Mouse (Mus musculus): ENCODE measurements around the gene Ppm1n. TPM values are rescaled to one million over a fixed set of nuclear protein-coding genes. Genes with fewer than 3 reads are reported as not detected.
A peak's percentile ranks its signal among the peaks of the same experiment; 100 is the strongest.

Gene Ppm1n
- total RNA-seq (2021) = under 1 TPM in 1 of 2 experiments, not detected in 1; 0.30 TPM
- long read RNA-seq, experiment 1 = 0 reads
- long read RNA-seq, experiment 2 = 0 reads

DNA sequence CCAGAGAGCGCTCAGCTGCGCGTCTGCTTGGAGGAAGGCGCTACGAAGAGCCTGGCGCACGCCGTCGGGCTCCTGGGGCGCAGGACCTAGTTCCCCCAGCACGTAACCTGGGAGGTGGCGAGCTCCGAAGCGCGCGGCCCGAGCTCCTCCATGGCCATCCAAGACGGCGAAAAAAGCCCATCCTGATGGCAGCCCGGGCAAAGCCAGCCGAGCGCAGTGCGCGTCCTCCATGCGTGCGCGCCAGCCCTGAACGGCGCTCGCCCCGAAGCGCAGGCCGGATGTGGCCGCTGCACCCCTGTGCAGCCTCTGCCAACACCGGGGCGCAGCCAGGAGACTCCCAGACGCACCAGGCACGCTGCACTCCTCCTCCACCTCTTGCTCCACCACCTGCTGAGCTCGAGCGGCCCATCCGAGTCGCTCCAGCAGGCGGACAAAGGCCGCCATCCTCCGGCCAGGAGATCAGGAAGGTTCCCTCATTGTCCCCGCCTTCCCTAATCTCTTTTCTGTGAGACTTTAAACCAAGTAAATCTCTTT, at the start of gene Ppm1n:
Gene Ppm1n, minus strand, starts transcription at position 484 of the 534 bp plus-strand sequence.
- no peak for DNase-seq

DNA sequence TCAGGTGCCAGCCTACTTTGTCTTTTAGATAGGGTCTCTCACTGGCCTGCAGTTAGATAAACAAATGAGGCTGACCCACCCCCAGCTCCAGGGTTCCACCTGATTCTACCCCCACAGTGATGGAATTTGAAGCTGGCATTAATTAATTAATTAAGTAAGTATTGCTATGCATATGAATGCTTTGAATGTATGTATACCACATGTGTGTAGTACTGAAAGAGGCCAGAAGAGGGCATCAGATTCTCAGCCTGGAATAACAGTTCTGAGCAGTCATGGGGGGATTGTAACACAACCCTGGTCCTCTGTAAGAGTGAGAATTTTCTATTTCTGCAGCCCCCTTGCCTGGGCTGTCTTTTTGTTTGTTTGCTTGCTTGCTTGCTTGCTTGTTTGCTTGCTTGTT, 48.6 kb upstream of the Ppm1n start:
- DNase-seq = no peak

DNA sequence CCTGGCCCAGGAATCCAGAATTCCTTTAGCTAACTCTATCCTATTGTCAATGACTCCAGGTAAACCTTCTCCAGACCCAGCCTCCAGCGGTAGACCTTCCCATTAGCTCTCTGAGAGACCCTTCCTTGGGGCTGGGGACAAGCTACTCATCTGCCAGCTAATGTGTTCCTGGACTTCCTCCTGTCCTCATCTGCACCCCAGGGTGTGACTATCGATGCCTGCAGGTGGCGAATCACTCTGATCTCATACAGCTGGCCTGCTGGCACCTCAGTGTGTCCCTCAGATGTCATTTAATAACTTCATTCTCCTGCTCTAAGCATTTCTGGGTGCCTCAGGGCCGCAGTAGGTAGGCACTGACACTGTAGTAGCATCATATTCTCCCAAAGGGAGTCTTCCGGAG, 47.9 kb upstream of the Ppm1n start:
- no peak for DNase-seq

DNA sequence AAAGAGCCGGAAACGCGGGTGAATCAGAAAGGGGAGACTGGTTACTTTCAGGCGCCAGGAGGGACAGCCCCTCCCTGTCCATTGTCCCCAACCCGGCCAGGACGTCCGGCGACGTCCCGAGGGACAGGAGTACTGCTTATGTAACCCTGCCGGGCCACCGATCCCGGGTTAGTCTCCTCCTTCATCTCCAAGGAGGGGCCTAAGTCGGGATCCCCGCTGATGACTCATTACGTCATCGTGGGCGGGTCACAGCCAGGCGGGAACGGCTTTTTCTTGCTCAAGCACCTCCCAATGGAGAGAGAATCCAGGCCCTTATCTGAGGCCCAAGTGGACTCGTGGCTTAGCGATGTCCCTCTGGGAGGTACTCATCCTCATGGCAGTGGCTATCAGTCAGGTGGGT, 47.3 kb upstream of the Ppm1n start:
- DNase-seq = peak; percentile 93

DNA sequence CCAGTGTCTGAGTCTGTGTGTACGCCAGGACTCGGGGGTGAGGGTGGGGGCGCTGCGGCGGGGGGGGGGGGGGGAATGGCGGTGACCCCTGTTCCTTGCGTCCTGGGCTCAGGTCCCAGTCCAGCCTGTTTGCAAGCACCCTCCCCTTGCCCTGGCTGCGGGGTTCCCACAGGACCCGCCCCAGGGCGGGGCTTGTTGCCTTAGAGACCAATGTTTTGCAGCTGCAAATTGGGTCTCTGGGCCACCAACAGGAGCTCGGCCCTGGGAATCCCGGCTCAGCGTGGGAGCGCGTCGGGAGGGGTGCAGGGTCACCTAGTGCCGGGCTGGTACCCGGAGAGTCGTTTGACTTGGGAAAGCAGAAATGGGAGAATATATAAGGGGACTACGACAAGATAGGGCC, 46.5 kb upstream of the Ppm1n start:
- peak; percentile 94 for DNase-seq

DNA sequence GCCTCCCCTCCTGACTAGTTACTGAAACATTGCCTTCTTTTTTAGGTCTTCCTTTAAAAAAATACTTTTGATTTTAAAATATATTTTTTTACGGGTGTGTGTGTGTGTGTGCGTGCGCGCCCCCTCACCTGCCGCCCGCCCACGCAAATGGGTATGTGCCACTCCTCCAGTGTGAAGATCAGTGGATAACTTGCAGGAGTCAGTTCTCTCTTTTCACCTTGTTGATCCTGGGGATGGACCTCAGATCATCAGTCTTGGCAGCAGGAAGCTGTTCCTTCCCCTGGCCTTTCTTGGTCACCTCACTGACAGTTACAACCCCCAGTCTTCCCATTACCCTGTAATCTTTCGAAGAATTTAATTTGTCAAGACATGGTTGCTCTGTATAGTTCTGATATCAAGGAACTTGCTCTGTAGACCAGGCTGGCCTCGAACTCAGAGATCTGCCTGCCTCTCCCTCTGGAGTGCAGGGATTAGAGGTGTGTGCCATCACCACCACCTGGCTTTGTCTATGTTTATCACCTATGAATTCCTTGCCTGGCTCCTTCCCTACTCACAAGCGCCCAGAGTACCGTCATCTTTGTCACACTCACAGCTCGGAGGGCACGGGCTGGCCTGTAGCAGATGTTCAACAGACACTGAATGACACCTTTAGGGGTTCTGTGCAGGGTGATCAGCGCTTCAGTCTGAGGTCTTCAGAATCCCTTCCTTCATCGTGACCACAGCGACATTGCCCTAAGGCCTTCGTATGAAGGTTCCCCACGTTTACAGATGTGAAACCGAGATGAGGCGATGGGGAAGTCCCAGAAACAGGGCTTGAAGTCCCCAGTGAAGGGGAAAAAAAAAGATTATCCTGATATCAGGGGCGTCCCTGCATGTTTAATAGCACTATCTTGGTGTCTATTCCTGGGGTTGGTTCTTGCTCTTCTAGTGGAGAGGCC, 45.7 kb upstream of the Ppm1n start:
- DNase-seq = no peak

DNA sequence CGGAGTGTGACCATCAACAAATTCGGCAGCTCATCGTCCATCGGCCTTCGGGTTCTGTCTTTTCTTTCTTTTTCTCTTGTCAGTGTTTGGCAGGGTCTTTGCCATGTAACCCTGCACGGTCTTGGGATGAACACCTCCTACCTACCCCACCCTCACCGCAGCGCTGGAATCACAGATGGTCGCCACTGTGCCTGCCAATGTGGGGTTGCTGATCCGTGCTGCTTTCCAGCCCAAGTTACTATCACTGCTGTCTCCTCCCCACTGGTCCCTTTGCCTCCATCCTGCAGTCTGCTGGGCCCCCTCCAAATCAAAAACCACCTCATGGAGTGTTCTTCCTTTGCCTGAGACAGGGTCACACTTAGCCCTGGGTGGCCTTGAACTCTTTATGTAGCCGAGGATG, 44.4 kb upstream of the Ppm1n start:
- DNase-seq = no peak

DNA sequence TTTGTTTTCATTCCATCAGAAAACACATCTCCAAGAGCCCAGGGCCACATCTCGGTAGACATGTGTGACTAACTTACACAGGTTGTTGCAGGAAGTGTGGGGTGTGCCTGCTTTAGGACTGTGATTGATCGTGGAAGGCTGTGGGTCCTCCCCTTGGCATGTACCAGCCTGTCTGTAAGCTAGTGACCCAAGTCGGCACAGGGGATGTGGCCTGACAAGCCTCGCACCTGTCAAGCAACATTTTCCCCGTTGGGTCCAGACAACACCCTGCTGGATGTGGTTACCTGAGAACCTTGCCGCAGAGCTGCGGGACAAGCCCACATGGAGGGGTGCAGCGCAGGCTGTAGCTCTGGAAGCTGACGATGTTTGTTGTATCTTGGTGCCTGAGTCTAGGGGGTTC, 42.6 kb upstream of the Ppm1n start:
- no peak for DNase-seq

DNA sequence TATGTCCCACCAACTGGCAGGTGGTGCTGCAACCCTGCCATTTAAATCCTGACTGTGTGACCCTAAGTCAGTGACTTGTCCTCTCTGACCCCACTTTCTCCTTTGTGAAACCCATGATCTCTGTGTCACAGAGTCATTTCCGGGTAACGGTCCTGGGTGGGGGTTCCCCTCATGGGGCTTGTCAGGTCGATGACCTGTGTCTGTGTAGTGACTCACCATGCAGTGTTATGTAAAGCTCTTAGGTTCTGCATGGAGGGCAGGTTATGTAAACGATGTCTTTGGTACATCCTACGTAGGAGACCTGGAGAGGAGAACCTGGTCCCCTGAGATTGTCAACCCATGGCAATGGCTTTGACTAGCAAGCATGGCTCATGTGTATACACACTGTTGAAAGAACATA, 41.6 kb upstream of the Ppm1n start:
- DNase-seq = no peak

DNA sequence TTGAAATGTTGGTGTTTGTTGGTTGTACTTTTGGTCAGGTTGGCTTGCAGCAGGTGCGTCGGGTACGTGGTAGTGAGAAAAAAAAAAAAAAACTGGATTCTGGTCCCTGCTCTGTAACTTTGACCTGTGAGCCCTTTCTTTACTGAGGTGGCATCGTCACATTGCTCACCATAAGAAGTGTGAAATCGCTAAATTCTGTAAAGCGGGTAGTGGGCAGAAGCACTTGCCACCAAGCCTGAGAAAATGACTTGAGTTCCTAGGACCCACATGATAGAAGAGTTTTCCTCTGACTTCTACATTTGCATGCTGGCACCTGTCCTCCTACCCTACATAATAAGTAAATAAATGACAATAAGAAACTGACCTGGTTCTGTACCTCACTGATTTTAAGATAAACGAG, 40.8 kb upstream of the Ppm1n start:
- no peak for DNase-seq

DNA sequence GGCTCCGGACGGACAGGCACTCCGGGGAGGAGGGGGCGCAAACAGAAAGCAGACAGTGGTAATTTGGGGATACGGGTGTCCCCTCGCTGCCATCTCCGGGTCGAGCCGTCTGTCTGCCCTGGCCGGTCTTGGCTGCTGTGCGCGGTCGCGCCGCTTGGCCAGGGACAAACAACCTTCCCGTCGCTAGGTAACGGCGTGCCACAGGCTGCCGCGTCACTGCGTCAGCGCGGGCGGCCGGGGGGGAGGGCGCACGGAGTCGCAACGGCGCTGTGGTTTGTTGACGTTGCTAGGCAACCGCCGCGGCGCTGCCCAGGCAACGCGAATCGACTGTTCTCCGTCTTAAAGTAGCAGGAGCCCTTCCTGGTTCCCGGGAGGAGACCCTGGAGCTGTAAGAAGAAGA, 40.0 kb upstream of the Ppm1n start:
- DNase-seq = peak; percentile 98

DNA sequence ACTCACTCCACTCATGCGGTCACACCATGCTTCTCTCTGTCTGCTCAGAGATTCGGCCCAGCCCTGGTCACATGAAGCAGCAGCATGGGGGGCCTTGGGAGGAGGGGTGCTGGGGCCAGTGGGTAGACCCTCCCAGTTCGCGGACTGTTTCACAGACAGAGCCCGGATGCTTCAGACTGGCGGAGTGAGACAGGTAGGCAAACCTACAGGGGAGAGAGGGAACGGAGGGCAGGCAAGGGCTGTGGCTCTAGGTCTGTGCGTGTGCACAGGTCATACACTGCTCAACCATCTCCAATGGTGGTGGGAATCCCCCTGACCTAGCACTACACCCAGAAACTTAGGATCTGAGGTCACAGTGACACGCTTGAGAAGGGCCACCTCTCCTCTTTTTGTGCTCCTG, 39.6 kb upstream of the Ppm1n start:
- DNase-seq = no peak

DNA sequence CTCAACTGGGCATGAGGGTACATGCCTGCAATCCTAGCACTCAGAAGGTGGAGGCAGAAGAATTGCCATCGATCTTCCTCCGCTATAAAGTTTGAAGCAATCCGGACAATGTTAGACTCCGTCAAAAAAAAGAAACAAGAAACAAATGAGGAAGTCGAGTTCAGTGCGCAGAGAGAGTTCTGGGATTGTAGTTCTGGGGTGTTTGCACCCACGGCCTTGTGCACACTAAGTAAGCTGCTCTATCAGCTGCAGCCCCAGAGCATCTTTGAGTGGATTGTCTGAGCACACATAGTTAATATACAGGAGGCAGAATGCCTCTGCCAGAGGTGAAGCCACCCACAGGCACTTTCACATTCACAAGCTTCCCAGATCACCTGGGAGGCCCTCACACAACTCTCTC, 38.8 kb upstream of the Ppm1n start:
- DNase-seq = no peak

DNA sequence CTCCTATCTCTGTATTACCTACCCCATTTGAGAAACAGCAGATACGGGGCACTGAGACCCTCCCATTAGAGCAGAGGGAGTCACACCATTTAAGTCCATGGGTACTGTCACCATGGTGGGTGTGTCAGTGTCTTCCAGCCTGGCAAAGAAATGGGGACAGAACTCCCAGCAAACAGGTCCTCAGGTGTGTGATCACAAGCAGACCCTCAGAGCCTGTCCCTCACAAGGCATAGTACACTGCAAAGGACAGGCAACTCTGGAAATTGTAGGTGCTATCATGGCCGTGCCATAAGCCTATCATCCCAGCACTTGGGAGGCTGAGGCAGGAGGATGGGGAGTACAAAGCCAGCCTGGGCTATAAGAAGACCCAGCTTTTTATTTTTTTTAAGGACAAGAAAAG, 38.3 kb upstream of the Ppm1n start:
- DNase-seq = no peak

DNA sequence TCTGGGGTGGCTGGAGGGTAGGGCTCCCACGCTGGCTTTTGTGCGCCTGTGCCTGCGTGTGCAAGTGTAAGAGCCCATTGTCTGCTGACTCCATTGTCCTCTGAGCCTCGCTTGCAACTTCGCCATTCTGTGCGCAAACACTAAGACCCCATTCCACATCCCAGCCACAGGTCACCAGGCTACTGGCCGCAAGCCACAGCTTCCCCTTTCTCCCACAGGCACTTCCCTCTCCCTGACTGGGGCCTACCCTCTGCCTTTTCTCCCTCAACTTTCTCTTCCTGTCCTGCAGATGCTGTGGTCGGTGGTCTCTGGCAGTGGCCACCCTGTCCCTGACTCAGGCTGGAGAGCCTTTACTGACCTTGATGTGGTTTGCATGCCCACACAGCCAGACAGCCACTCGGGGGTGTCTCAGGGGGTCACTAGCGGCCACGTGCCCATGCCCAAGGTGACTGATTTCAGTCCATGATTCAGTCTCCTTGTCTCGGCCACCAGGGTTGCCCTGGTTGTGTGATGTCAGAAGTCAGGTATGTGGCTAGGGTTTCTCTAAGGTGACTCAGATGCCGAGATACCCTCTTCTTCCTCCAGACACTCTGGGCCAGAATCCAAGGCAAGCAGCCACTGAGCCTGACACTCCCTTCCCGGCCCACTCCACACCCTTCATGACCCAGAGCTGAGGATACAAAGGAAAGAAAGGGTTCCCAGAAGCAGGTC, 36.7 kb upstream of the Ppm1n start:
- no peak for DNase-seq

DNA sequence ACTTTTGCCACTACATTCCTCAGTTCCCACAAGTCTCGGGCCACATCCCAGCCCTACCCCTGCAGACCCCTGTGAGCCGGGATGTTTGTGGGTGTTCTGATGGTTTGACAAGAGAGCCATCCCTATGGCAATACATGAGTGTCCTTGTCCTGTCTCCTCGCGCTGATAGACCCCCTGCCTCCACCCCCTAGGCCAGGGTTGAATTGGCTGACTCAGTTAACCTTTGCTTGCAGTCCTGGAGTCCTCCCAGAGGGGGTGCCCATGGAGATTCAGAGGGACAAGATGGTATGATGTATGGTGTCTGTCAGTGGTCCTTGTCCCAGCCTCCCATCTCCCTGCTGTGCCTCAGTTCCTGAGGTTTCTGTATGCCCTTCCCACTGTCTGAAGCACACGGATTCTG, 34.2 kb upstream of the Ppm1n start:
- DNase-seq = no peak

DNA sequence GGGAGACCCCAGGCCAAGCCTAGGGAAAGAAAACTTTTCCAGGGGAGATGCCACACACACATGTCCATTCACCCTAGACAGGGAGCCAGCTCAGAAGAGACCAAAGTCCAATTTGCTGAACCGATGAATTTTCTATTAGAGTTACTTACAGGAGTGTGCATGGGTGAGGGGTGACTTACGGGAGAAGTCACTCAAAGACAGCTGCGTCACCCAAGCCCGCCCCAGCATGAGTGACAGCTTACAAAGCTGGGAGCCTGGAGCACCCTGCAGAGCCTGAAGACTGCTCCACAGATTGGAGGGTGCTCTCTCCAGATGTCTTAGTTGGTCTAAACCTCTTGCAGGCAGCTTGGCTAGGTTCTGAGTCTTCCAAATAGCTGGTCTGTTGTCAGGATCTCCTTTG, 32.1 kb upstream of the Ppm1n start:
- DNase-seq = no peak

DNA sequence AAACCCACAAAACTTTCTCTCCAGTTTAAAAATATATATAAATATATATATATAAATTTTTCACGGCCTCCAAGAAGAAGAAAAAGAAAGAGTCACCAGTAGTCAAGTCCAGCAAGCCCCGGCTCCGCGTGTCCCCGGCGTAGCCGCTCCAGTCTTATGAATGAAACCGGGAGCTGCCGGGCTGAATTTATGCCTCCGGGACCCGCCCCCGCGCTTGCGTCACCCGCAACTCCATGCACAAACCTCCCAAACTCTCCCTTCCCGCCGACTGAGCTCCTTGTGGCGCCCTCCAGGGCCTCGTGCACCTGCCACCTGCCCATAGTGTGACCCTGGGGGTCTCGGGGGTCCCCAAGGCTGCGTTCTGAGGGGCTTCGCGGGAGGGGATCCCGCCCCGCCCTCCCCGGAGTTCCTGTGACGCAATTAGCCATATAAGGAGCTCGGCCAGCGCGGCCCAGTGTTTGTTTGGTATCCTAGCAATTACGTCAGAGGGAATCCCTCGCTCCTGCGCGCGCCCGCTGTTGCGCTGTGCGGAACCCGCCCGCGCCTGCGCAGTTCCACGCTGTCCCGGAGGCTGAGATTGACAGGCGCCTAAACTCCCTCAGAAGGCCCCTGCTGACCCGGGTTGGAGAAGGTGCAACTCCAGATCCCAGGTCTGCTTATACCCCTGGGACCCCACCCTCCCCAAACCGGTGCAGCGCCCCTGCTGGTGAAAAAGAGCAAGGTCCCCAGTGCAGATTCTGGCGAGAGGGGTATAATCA, 30.2 kb upstream of the Ppm1n start, which contains the start of gene Fosb:
Gene Fosb, minus strand, starts transcription at position 168 of the 758 bp plus-strand sequence.
- DNase-seq = peak; percentile 96

DNA sequence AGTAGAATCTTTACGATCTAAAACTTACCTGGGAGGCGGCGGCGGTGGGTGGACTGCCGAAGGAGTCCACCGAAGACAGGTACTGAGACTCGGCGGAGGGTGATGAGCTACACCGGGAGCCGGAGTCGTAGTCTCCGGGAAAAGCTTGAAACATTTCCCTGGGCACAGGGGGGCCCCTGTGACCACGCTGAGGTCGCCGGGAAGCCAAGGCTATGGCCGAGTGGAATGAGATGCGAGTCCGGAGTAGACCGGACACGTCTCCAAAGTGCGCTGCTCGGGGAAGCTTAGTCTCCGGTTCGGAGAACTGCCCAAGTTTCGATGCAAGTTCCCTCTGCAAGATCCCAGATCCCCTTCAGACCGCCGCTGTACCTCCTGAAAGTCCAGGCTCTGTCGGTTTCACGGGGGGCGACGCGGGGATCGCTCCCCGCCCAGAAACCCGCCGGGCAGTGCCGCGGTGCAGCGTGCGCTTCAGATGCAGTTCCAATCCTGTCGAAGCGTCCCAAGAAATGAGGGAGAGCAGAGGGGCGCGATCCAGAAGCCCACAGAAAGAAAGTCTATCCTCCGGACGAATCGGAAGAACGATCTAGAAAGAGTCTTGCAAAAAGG, 29.5 kb upstream of the Ppm1n start:
- peak; percentile 40 for DNase-seq

DNA sequence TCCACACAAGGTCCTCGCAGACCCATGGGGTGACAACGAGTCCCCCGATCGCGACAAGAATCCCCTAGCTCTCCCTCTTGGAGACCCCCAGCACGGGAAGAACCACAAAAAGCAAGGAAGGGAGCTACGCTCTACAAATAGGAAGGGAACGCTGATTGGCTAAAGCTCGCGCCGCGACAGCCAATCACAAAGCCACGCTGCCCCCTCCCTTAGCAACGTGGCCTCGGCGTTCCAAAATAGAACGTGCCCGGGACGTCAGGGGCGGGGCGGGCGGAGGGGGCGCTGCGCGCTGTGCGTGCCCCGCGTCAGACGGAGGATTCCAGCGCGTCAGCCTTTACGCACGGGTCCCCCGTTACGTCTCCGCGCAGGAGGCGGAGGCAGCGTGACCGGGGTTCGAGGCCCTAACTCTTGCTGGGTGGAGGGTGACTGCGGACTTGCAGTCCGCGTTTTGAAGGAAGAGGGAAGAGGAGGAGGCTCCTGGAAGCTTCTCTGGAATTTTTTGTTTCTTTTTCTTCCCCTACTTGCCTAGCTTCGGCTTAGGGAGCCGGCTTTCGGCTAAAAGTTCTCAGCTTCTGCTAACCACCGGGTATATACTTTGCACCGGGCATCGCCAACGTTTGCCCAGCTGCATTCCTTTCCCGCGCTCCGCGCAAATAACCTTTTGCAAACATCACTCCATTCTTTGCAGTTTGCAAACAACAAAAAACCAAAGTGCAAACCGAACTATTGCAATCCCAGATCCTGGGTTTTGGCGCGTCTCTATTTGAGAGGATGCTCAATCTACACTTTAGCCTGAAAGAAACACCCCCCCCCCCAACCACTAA, 28.8 kb upstream of the Ppm1n start:
- peak; percentile 98 for DNase-seq

All from adrenal gland, postnatal 10 days (tissue).